Mouse (Mus musculus) hindbrain, embryonic 11.5 days (tissue): Measurements from ENCODE around the gene Ankrd13a. TPM values are rescaled to one million over a fixed set of nuclear protein-coding genes. Genes with fewer than 3 reads are reported as not detected.
A peak's percentile ranks its signal among the peaks of the same experiment; 100 is the strongest.

Experiments
- ATAC-seq: fragments of 200-750 bp; cut with Nextera tagmentation; 2 replicates; pipeline ENCODE4 v1.8.0; 2017; ENCODE audit warnings: mild to moderate bottlenecking, moderate TSS enrichment, moderate library complexity; ENCODE audit not compliant: low FRiP score
- DNase-seq: peaks from one replicate; pipeline ENCODE4 v3.0.0-alpha.2; 2015; ENCODE audit warnings: low spot score
- H3K27ac ChIP-seq: fragments of 300-500 bp; sonication (generic); 2 replicates; pipeline ENCODE4 v1.5.1; 2014; ENCODE audit warnings: mild to moderate bottlenecking, low read depth, low read length
- H3K27me3 ChIP-seq: fragments of 300-500 bp; sonication (generic); 2 replicates; pipeline ENCODE4 v1.6.1; 2014; ENCODE audit warnings: mild to moderate bottlenecking, low read length, moderate library complexity, mixed read lengths; ENCODE audit not compliant: control insufficient read depth, insufficient read depth
- H3K36me3 ChIP-seq: fragments of 300-500 bp; sonication (generic); 2 replicates; pipeline ENCODE4 v1.6.1; 2014; ENCODE audit warnings: mild to moderate bottlenecking, low read length, moderate library complexity, mixed read lengths; ENCODE audit not compliant: control insufficient read depth, insufficient read depth
- H3K4me1 ChIP-seq: fragments of 300-500 bp; sonication (generic); replicated peaks from 2 replicates; pipeline ENCODE4 v1.6.1; 2014; ENCODE audit warnings: low read length, mixed read lengths; ENCODE audit not compliant: control insufficient read depth, insufficient read depth
- H3K4me2 ChIP-seq: fragments of 300-500 bp; sonication (generic); replicated peaks from 2 replicates; pipeline ENCODE4 v1.6.1; 2014; ENCODE audit warnings: mild to moderate bottlenecking, low read depth, low read length
- H3K4me3 ChIP-seq: fragments of 300-500 bp; sonication (generic); 2 replicates; pipeline ENCODE4 v1.5.1; 2014; ENCODE audit warnings: low read depth, low read length
- H3K9ac ChIP-seq: fragments of 300-500 bp; sonication (generic); 2 replicates; pipeline ENCODE4 v1.6.1; 2014; ENCODE audit warnings: low read depth, low read length
- H3K9me3 ChIP-seq: fragments of 300-500 bp; sonication (generic); 2 replicates; pipeline ENCODE4 v1.6.1; 2016; ENCODE audit warnings: low read length; ENCODE audit not compliant: control insufficient read depth
- WGBS: fragments of 180-500 bp; shearing (Covaris S2); extraction: QIAGEN DNeasy Blood & Tissue Kit; methylation state at CpG from one replicate; pipeline ENCODE4 v1.1.7; 2014; 5-methylcytosine and 5-hydroxymethylcytosine counted together
- polyA plus RNA-seq: library from polyadenylated mRNA; unstranded; fragments of >200 nt; fragmentation: Nextera tagmentation; extraction: Ambion mirVana; gene quantifications from 2 replicates; pipeline ENCODE4 v1.2.1, GENCODE M21; 2014

Ankrd13a gene
- polyA plus RNA-seq, 1 experiment from 2014 or later = 71.0 TPM

DNA sequence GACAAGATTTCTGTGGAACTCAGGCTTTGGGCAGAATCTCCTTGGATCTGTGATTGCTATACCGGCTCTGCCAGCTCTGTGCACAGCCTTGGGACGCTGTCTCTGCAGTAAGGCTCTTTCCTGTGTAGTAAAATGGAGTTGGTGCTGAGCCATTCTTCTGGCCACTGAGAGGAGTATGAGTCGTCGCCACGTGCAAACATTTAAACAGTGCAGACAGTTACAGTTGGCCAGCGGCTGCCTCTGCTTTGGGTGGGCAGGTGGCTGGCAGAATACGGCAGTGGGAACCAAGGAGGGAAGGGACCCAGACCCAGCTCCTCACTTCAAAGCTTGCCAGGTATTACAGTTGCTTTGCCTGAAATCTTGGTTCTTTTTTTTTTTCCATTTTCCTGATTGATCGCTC is 22.8 kb downstream of the Ankrd13a start:
- Histone ChIP-seq H3K27me3 (no peaks in the 10 kb centered on the region), H3K27ac (no peak overlapping the region), H3K9me3 (no peaks in the 10 kb centered on the region), H3K4me1 (0 out of 2 replicates have a peak, but pooled peaks cover 4% of the 10 kb centered on the region), H3K4me2 (no peak overlapping the region), H3K9ac (no peak overlapping the region), H3K4me3 (no peak overlapping the region), H3K36me3 (peaks cover 4% of the 10 kb centered on the region; the same call in 1 of the 2 replicates)
- ATAC-seq = no peak
- DNase-seq = no peak
- WGBS = 88% methylated on average over 8 of the region's 8 CpGs

DNA sequence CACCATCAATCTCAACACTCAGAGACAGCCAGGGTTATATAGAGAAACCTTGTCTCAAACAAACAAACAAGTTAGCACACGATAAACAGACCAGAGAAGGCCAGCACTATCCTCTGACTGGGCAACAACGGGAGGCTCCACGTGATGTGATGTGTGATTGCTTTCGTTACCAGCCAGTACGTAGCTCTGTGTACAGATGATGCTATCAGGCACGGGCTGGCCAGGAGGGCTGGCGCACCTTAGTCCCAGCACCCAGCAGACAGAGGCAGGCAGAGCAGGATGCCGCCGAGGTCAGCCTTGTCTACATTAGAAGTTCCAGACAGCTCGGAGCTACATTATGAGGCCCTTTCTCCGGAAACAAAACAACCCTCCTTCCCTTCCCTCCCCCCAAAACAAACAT is 25.4 kb downstream of the Ankrd13a start:
- Histone ChIP-seq H3K9me3 (no peaks in the 10 kb centered on the region), H3K4me2 (no peak overlapping the region), H3K4me1 (0 out of 2 replicates have a peak, but pooled peaks cover 4% of the 10 kb centered on the region), H3K36me3 (peaks cover 9% of the 10 kb centered on the region; the same call in 1 of the 2 replicates), H3K4me3 (no peak overlapping the region), H3K9ac (no peak overlapping the region), H3K27me3 (no peaks in the 10 kb centered on the region), H3K27ac (no peak overlapping the region)
- 94% methylated on average over 11 of the region's 11 CpGs for WGBS
- no peak for DNase-seq
- no peak for ATAC-seq

GRCm38 (mm10) chr5:114801049-114801448 is 26.6 kb downstream of the Ankrd13a start:
- Histone ChIP-seq H3K27me3 (no peaks in the 10 kb centered on the region), H3K4me3 (no peak overlapping the region), H3K4me2 (no peak overlapping the region), H3K9me3 (no peaks in the 10 kb centered on the region), H3K4me1 (no peaks in the 10 kb centered on the region), H3K27ac (no peak overlapping the region), H3K9ac (no peak overlapping the region), H3K36me3 (peaks cover 9% of the 10 kb centered on the region; the same call in 1 of the 2 replicates)
- ATAC-seq (no peak), DNase-seq (peak; percentile 32)
- WGBS = 22% methylated on average over 8 of the region's 8 CpGs

- Histone ChIP-seq H3K36me3 (peaks cover 9% of the 10 kb centered on the region; the same call in 1 of the 2 replicates), H3K4me3 (no peak overlapping the region), H3K9me3 (no peaks in the 10 kb centered on the region), H3K27me3 (no peaks in the 10 kb centered on the region), H3K9ac (no peak overlapping the region), H3K4me1 (no peaks in the 10 kb centered on the region), H3K27ac (no peak overlapping the region), H3K4me2 (no peak overlapping the region)
- ATAC-seq = no peak
- no peak for DNase-seq
- WGBS = 88% methylated on average over 6 of the region's 6 CpGs
Measured at GRCm38 (mm10) chr5:114801841-114802240, 27.4 kb downstream of the Ankrd13a start.

DNA sequence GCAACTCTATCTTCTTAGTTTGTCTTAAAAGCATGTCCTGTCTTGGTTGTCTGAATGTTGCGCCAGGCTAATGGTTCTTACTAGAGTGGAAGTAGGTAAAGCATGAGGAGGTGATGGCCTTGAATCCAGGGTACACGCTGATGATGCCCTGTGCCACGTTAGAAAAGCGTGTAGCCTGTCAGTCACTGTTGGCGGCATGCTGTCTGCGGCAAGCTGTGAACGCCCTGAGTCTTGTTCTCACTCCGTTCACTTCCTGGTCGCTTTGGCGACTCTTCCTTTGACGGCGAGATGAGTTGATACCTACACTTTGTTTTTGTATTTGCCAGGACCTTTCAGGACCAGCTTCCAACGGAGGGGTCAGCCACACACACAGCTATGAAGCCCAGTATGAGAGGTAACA is 28.8 kb downstream of the Ankrd13a start:
- peaks cover 10% of the 10 kb centered on the region; the same call in 1 of the 2 replicates for H3K36me3 ChIP-seq
- H3K4me1 ChIP-seq = no peaks in the 10 kb centered on the region
- H3K27ac ChIP-seq = no peak overlapping the region
- no peak overlapping the region for H3K4me2 ChIP-seq
- no peak overlapping the region for H3K4me3 ChIP-seq
- H3K9me3 ChIP-seq = no peaks in the 10 kb centered on the region
- no peaks in the 10 kb centered on the region for H3K27me3 ChIP-seq
- DNase-seq = no peak
- no peak for ATAC-seq
- 94% methylated on average over 13 of the region's 13 CpGs for WGBS
- no peak overlapping the region for H3K9ac ChIP-seq

DNA sequence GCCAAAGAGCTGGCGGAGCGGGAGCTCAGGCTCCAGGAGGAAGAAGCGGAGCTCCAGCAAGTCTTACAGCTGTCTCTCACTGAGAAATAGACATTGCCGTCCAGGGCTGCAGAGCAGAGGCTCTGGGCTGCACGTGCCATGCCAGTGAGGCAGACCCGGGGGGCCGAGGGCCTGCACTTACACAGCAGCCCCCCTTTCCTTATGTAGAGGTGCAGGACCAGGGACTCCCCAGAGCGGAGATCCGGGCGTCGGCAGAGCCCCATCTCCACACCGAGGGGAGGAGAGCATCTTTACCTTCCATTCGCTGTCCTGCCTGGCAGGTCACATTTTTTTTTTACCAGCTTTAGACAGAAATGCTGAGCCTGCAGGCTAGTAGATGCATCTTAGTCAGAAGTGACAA is 29.9 kb downstream of the Ankrd13a start:
- DNase-seq = no peak
- Histone ChIP-seq H3K4me1 (no peaks in the 10 kb centered on the region), H3K36me3 (peaks cover 11% of the 10 kb centered on the region; the same call in 1 of the 2 replicates), H3K9ac (no peak overlapping the region), H3K4me3 (no peak overlapping the region), H3K9me3 (no peaks in the 10 kb centered on the region), H3K27me3 (no peaks in the 10 kb centered on the region), H3K4me2 (no peak overlapping the region), H3K27ac (no peak overlapping the region)
- no peak for ATAC-seq
- 80% methylated on average over 13 of the region's 13 CpGs for WGBS

- H3K4me3 ChIP-seq = no peak overlapping the region
- ATAC-seq (no peak), DNase-seq (peak; percentile 54)
- H3K27me3 ChIP-seq = no peaks in the 10 kb centered on the region
- H3K4me1 ChIP-seq = no peaks in the 10 kb centered on the region
- H3K4me2 ChIP-seq = no peak overlapping the region
- WGBS = 35% methylated on average over 3 of the region's 3 CpGs
- peaks cover 11% of the 10 kb centered on the region; the same call in 1 of the 2 replicates for H3K36me3 ChIP-seq
- H3K9ac ChIP-seq = no peak overlapping the region
- no peaks in the 10 kb centered on the region for H3K9me3 ChIP-seq
- H3K27ac ChIP-seq = peak overlapping the region; percentile 7; the same call in 1 of the 2 replicates
Measured at GRCm38 (mm10) chr5:114804958-114805357, 30.5 kb downstream of the Ankrd13a start.

DNA sequence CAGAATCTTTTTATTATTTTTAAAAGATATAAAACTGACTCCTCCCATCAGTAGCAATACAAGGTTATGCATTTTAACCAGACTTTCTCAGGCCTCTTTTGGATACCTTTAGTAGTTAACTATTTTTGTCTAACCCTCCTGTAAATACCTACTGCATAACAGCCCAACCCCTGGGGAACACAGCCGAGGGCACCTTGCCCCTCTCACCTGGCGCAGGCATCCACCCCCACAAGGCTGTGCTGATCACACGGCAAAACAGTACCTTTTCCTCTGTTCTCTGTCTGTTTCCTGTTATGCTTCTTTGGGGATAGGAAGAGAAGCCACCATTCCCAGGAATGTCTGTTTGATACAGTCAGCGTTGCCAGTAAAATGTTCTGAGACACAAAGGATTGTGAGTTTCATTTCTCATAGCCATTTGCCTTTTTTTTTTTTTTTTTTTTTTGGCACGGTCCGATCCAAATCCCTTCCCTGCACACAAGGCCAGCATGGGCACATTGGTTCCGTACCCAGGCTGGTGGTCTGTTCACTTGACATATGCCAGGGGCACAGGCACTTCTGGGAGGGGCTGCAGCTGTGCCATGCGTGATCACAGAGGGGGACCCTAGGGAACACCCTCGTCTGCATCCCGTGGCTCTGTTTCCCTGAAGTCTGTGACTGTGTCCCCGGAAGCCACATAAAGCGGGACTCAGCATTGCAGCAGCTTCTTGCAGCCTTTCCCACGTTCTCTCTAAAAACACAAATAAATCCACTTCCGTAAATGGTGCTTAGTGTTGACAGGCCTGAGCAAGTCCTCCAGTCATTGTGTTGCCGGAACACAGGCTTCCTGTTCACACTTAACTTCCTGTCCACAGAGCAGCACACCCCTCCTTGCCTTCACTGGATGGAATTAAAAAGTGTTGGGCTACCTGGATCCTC is 31.2 kb downstream of the Ankrd13a start:
- Histone ChIP-seq H3K36me3 (peaks cover 11% of the 10 kb centered on the region; the same call in 1 of the 2 replicates), H3K9ac (no peak overlapping the region)
- WGBS = 83% methylated on average over 15 of the region's 15 CpGs

GRCm38 (mm10) chr5:114806636-114807035 is 32.2 kb downstream of the Ankrd13a start:
- Histone ChIP-seq H3K4me1 (no peaks in the 10 kb centered on the region), H3K4me3 (no peak overlapping the region), H3K9me3 (no peaks in the 10 kb centered on the region), H3K27me3 (no peaks in the 10 kb centered on the region), H3K4me2 (no peak overlapping the region), H3K36me3 (peaks cover 11% of the 10 kb centered on the region; the same call in 1 of the 2 replicates), H3K9ac (no peak overlapping the region), H3K27ac (no peak overlapping the region)
- DNase-seq = no peak
- ATAC-seq = no peak
- WGBS = 87% methylated on average over 8 of the region's 8 CpGs

More for the DNA sequence above, 31.2 kb downstream of the Ankrd13a start:
- H3K4me2 ChIP-seq = no peak overlapping the region
- DNase-seq (no peak), ATAC-seq (no peak)
- H3K4me1 ChIP-seq = no peaks in the 10 kb centered on the region
- no peak overlapping the region for H3K4me3 ChIP-seq
- H3K27ac ChIP-seq = no peak overlapping the region
- H3K9me3 ChIP-seq = no peaks in the 10 kb centered on the region
- H3K27me3 ChIP-seq = no peaks in the 10 kb centered on the region
